Mouse (Mus musculus) lung, embryonic 15.5 days (tissue): ENCODE data around the gene Nrip3. TPM values are rescaled to one million over a fixed set of nuclear protein-coding genes. Genes with fewer than 3 reads are reported as not detected.

Experiments used
- ATAC-seq: fragments of 200-750 bp; cut with Nextera tagmentation; 2 replicates; pipeline ENCODE4 v1.8.0; 2017; ENCODE audit warnings: moderate number of reproducible peaks, borderline replicate concordance; ENCODE audit not compliant: low FRiP score, low TSS enrichment; ENCODE audit errors: extremely low read depth
- H3K27ac ChIP-seq: fragments of 300-500 bp; sonication (generic); 2 replicates; pipeline ENCODE4 v1.5.1; 2015; ENCODE audit warnings: moderate library complexity, mild to moderate bottlenecking, inconsistent platforms
- H3K27me3 ChIP-seq: fragments of 300-500 bp; sonication (generic); 2 replicates; pipeline ENCODE4 v1.6.1; 2015; ENCODE audit warnings: inconsistent platforms
- H3K36me3 ChIP-seq: fragments of 300-500 bp; sonication (generic); 2 replicates; pipeline ENCODE4 v1.6.1; 2015; ENCODE audit warnings: inconsistent platforms
- H3K4me1 ChIP-seq: fragments of 300-500 bp; sonication (generic); 2 replicates; pipeline ENCODE4 v1.6.1; 2015; ENCODE audit warnings: inconsistent platforms
- H3K4me2 ChIP-seq: fragments of 300-500 bp; sonication (generic); 2 replicates; pipeline ENCODE4 v1.6.1; 2015; ENCODE audit warnings: inconsistent platforms, mild to moderate bottlenecking, moderate library complexity
- H3K4me3 ChIP-seq: fragments of 300-500 bp; sonication (generic); 2 replicates; pipeline ENCODE4 v1.5.1; 2015; ENCODE audit warnings: mild to moderate bottlenecking, inconsistent platforms
- H3K9ac ChIP-seq: fragments of 300-500 bp; sonication (generic); 2 replicates; pipeline ENCODE4 v1.6.1; 2015; ENCODE audit warnings: inconsistent platforms
- H3K9me3 ChIP-seq: fragments of 300-500 bp; sonication (generic); 2 replicates; pipeline ENCODE4 v1.6.1; 2016; ENCODE audit warnings: inconsistent platforms
- WGBS: fragments of 180-500 bp; shearing (Covaris S2); methylation state at CpG from one replicate; pipeline ENCODE4 v1.1.7; 2015; 5-methylcytosine and 5-hydroxymethylcytosine counted together
- polyA plus RNA-seq: library from polyadenylated mRNA; unstranded; fragments of >200 nt; fragmentation: Nextera tagmentation; extraction: Ambion mirVana; gene quantifications from 2 replicates; pipeline ENCODE4 v1.2.1, GENCODE M21; 2015

Nrip3 gene
- polyA plus RNA-seq, 1 experiment from 2014 or later, result 0.49 TPM

DNA sequence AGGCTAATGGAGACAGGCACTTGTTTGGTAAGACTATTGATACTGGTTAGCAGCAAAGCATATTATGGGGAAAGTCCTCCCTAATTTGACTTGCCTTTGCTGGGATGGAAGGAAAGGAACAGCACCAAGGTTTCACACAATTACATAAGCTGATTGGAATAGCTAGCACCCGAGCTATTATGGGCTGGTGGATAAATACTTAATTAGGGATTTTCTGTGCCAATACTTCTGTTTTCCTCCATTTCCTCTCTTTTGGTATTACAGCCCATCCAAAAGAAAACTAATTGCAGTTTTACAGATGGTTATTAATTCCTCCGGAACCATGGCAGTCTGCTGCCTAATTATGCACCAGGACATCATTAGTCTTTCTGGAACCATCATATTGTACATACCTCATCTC is 17.8 kb downstream of the Nrip3 start:
- Histone ChIP-seq H3K36me3 (no peaks in the 10 kb centered on the region), H3K4me2 (no peak overlapping the region), H3K4me1 (no peaks in the 10 kb centered on the region), H3K9me3 (no peaks in the 10 kb centered on the region), H3K4me3 (no peak overlapping the region), H3K9ac (no peak overlapping the region), H3K27me3 (no peaks in the 10 kb centered on the region), H3K27ac (no peak overlapping the region)
- ATAC-seq, result no peak
- WGBS, result 72% methylated on average over 2 of the region's 2 CpGs

- Histone ChIP-seq H3K4me3 (no peak overlapping the region), H3K4me2 (no peak overlapping the region), H3K36me3 (no peaks in the 10 kb centered on the region), H3K9ac (no peak overlapping the region), H3K27me3 (no peaks in the 10 kb centered on the region), H3K9me3 (no peaks in the 10 kb centered on the region), H3K27ac (no peak overlapping the region), H3K4me1 (peaks cover 14% of the 10 kb centered on the region; the same call in 1 of the 2 replicates)
- WGBS, result 89% methylated on average over 3 of the region's 3 CpGs
- ATAC-seq, result no peak
Measured at GRCm38 (mm10) chr7:109756291-109756690, 25.5 kb downstream of the Nrip3 start.

DNA sequence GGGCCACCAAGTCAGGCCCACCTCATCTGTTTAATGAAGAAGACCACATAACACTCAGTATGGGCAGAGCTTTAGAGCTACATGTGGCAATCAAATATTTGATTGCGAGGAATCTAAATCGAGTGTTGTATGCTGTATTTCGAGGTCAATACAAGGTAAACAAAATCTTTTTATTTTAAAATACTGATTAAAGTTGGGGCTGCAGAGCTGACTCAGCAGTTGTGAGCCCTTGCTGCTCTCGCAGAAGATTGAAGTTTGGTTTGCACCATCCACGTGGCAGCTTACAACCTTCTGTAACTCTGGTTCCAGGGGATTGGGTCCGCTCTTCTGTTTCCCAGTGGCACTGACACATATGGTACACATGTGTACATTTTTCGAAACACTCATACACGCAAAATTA is 27.8 kb downstream of the Nrip3 start:
- no peak overlapping the region for H3K4me3 ChIP-seq
- H3K9me3 ChIP-seq, result no peaks in the 10 kb centered on the region
- H3K27ac ChIP-seq, result no peak overlapping the region
- no peaks in the 10 kb centered on the region for H3K36me3 ChIP-seq
- H3K4me2 ChIP-seq, result no peak overlapping the region
- no peak for ATAC-seq
- no peaks in the 10 kb centered on the region for H3K27me3 ChIP-seq
- H3K9ac ChIP-seq, result no peak overlapping the region
- 85% methylated on average over 8 of the region's 8 CpGs for WGBS
- peaks cover 20% of the 10 kb centered on the region; the same call in 1 of the 2 replicates for H3K4me1 ChIP-seq

DNA sequence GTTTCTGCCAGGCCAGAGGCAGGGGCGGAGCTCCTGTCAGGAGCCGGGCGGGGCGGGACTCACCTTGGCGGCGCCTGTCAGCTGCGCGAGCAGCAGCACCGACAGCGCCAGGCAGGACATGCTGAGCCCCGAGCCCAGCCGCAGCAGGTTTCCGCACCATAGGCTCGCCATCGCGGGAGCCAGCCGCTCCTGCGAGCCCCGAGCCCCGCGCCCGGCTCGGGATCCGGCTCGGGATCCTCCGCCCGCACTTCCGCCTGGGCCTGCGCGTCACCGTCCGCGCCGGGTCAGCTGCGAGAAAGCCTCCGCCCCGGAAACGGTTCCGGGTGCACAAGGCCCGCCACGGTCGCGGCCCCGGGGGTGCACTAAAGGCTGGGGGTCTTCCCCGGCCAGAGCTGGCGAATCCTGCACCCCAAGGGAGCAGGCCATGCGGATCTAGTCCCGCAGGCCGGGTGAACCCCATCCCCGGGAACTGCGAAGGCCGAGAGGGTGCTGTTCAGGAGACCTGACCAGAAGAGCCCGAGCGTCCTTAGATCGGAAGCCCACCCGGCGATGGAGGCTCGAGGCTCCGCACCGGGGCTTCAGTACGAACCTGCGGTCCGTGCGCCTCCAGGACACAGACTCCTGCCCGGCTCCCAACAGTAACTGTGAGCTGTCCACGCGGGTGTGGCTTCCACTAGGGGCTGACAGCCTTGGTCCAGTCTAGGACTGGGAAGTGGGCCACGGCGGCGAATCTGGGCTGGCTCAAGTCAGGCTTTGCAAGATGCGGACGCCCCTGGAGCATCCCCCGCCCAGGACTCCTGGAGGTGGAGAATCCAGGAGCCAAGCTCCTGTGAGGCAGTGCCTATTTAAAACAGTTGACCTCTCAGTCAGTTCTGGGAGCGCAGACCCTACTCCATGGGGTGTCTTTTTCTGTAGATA is 29.6 kb downstream of the Nrip3 start, which contains the start of gene Tmem9b:
TSS of gene Tmem9b (minus strand) at position 868 of the 918 bp plus-strand sequence.
- no peaks in the 10 kb centered on the region for H3K9me3 ChIP-seq
- WGBS, result under 1% methylated on average over 74 of the region's 74 CpGs
- H3K27ac ChIP-seq, result peak within 1 kb of the TSS; percentile 76
- no peaks in the 10 kb centered on the region for H3K27me3 ChIP-seq
- peak; percentile 88 for ATAC-seq
- H3K9ac ChIP-seq, result peak within 1 kb of the TSS; percentile 90
- H3K4me3 ChIP-seq, result peak within 1 kb of the TSS; percentile 88
- H3K4me2 ChIP-seq, result peak within 1 kb of the TSS; percentile 82
- no peaks in the 10 kb centered on the region for H3K36me3 ChIP-seq
- peaks cover 20% of the 10 kb centered on the region; the same call in 1 of the 2 replicates for H3K4me1 ChIP-seq

- peak overlapping the region; percentile 76 for H3K27ac ChIP-seq
- ATAC-seq, result no peak; the same call in 1 of the 2 replicates
- peak overlapping the region; percentile 88 for H3K4me3 ChIP-seq
- 4% methylated on average over 13 of the region's 13 CpGs for WGBS
- H3K4me2 ChIP-seq, result peak overlapping the region; percentile 82
- no peaks in the 10 kb centered on the region for H3K27me3 ChIP-seq
- H3K4me1 ChIP-seq, result peaks cover 20% of the 10 kb centered on the region; the same call in 1 of the 2 replicates
- peak overlapping the region; percentile 90 for H3K9ac ChIP-seq
- H3K36me3 ChIP-seq, result no peaks in the 10 kb centered on the region
- no peaks in the 10 kb centered on the region for H3K9me3 ChIP-seq
Measured at GRCm38 (mm10) chr7:109751427-109752007, 30.3 kb downstream of the Nrip3 start.

GRCm38 (mm10) chr7:109747747-109748146 is 34.1 kb downstream of the Nrip3 start:
- Histone ChIP-seq H3K9ac (no peak overlapping the region), H3K4me2 (no peak overlapping the region), H3K9me3 (no peaks in the 10 kb centered on the region), H3K36me3 (peaks cover 21% of the 10 kb centered on the region), H3K4me1 (peaks cover 12% of the 10 kb centered on the region; the same call in 1 of the 2 replicates), H3K4me3 (no peak overlapping the region), H3K27ac (no peak overlapping the region), H3K27me3 (no peaks in the 10 kb centered on the region)
- ATAC-seq, result no peak
- WGBS, result 35% methylated on average over 1 of the region's 1 CpGs

GRCm38 (mm10) chr7:109741703-109742102 is 40.1 kb downstream of the Nrip3 start:
- H3K9me3 ChIP-seq, result no peaks in the 10 kb centered on the region
- no peak for ATAC-seq
- peaks cover 26% of the 10 kb centered on the region for H3K36me3 ChIP-seq
- H3K4me3 ChIP-seq, result no peak overlapping the region
- H3K27ac ChIP-seq, result no peak overlapping the region
- H3K4me2 ChIP-seq, result no peak overlapping the region
- 0 out of 2 replicates have a peak, but pooled peaks cover 9% of the 10 kb centered on the region for H3K4me1 ChIP-seq
- WGBS, result 83% methylated on average over 4 of the region's 4 CpGs
- H3K27me3 ChIP-seq, result no peaks in the 10 kb centered on the region
- H3K9ac ChIP-seq, result no peak overlapping the region

DNA sequence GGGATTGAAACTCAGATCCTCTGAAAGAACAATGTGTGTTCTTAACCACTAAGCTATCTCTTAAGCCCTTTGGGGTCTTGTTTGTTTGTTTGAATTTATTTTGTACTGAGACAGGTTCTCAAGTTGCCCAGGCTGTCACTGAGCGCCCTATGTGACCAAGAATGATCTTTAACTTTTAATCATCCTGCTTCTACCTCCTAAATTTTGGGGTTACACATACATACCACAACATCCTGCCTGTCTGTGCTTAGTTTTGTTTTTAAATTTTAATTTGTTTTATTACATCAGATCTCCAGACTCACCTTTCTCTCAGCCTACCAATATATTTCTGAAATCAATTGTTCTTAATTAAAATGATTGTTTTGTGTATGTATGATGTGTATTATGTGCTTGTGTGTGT is 40.8 kb downstream of the Nrip3 start:
- H3K4me1 ChIP-seq, result 0 out of 2 replicates have a peak, but pooled peaks cover 9% of the 10 kb centered on the region
- no peaks in the 10 kb centered on the region for H3K9me3 ChIP-seq
- H3K27ac ChIP-seq, result peak overlapping the region; percentile 64
- no peak overlapping the region for H3K4me2 ChIP-seq
- peaks cover 26% of the 10 kb centered on the region for H3K36me3 ChIP-seq
- no peak for ATAC-seq
- no peak overlapping the region for H3K9ac ChIP-seq
- no peaks in the 10 kb centered on the region for H3K27me3 ChIP-seq
- H3K4me3 ChIP-seq, result no peak overlapping the region
- 93% methylated on average over 1 of the region's 1 CpGs for WGBS

DNA sequence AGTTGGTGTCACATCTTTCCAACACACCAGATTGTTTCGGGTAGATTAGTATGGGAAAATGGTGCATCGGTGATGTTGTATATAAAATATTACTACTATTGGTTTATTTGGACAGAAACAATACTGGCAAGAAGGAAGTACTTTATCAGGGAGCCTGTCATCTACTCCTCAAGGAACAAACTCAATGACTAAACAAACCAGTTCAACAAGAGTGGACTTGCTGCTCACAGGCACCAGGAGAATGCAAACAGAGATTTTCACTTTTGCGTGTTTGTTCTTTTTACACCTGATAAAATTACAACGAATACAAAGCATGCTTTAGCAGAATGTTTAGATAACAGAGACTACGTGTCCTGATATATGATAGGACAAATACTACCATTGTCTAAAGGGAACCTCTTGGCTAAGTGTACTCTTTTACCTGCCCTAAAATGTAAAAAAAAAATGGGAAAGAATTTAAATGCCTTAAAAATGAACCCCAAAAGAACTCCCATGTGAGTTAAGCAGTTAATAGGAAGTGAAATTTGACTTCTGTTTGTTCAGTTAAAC is 41.9 kb downstream of the Nrip3 start:
- ATAC-seq, result no peak
- H3K4me1 ChIP-seq, result peaks cover 12% of the 10 kb centered on the region; the same call in 1 of the 2 replicates
- peak overlapping the region; percentile 64 for H3K27ac ChIP-seq
- peaks cover 19% of the 10 kb centered on the region for H3K36me3 ChIP-seq
- H3K4me2 ChIP-seq, result no peak overlapping the region
- H3K27me3 ChIP-seq, result no peaks in the 10 kb centered on the region
- no peaks in the 10 kb centered on the region for H3K9me3 ChIP-seq
- H3K4me3 ChIP-seq, result no peak overlapping the region
- no peak overlapping the region for H3K9ac ChIP-seq
- WGBS, result 22% methylated on average over 5 of the region's 5 CpGs

DNA sequence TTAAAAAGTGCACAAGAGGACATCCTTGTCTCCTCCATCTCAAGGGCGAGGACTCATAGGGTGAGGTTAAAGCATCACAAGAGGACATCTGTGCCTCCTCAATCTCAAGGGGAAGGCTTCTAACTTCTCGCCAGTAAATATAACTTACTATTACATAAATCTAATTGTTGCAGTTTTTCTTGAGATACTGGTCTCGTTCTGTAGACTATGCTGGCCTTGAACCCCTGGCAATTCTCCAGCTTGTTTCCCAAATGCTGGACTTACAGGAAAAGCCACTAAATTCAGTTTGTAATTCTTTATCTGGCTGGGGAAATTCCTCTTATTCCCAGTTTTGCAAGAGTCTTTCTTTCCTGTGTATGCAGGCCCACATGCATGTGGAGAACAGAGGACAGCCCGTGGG is 47.0 kb downstream of the Nrip3 start:
- Histone ChIP-seq H3K9me3 (no peaks in the 10 kb centered on the region), H3K27ac (no peak overlapping the region), H3K9ac (no peak overlapping the region), H3K27me3 (no peaks in the 10 kb centered on the region), H3K4me3 (no peak overlapping the region), H3K4me1 (peaks cover 13% of the 10 kb centered on the region), H3K4me2 (no peak overlapping the region), H3K36me3 (no peaks in the 10 kb centered on the region)
- WGBS, result 66% methylated on average over 4 of the region's 4 CpGs
- ATAC-seq, result no peak

GRCm38 (mm10) chr7:109731626-109732025 is 50.2 kb downstream of the Nrip3 start, which contains the start of gene Ascl3:
TSS of gene Ascl3 (minus strand) at chr7:109731726.
- no peak within 1 kb of the TSS for H3K9ac ChIP-seq
- no peak for ATAC-seq
- H3K4me2 ChIP-seq, result no peak within 1 kb of the TSS
- H3K27me3 ChIP-seq, result no peaks in the 10 kb centered on the region
- H3K27ac ChIP-seq, result no peak within 1 kb of the TSS
- H3K36me3 ChIP-seq, result no peaks in the 10 kb centered on the region
- H3K4me1 ChIP-seq, result peaks cover 21% of the 10 kb centered on the region
- H3K4me3 ChIP-seq, result no peak within 1 kb of the TSS
- no peaks in the 10 kb centered on the region for H3K9me3 ChIP-seq
- 89% methylated on average over 5 of the region's 5 CpGs for WGBS
